Mouse (Mus musculus) lung, postnatal 0 days (tissue): ENCODE data around the gene Vstm2l. TPM values are rescaled to one million over a fixed set of nuclear protein-coding genes. Genes with fewer than 3 reads are reported as not detected.

Experiments used
- ATAC-seq: fragments of 200-750 bp; cut with Nextera tagmentation; 2 replicates; pipeline ENCODE4 v1.8.0; 2017; ENCODE audit warnings: moderate library complexity
- DNase-seq: peaks from one replicate; pipeline ENCODE4 v3.0.0-alpha.2; 2016; ENCODE audit warnings: low spot score
- H3K27ac ChIP-seq: fragments of 300-500 bp; sonication (generic); 2 replicates; pipeline ENCODE4 v1.5.1; 2014; ENCODE audit warnings: antibody characterized with exemption, mild to moderate bottlenecking, low read length, mixed read lengths
- H3K27me3 ChIP-seq: fragments of 300-500 bp; sonication (generic); replicated peaks from 2 replicates; pipeline ENCODE4 v1.6.1; 2014; ENCODE audit warnings: low read length, mixed read lengths; ENCODE audit not compliant: insufficient read depth
- H3K36me3 ChIP-seq: fragments of 300-500 bp; sonication (generic); 2 replicates; pipeline ENCODE4 v1.6.1; 2014; ENCODE audit warnings: low read length, mixed read lengths; ENCODE audit not compliant: insufficient read depth
- H3K4me1 ChIP-seq: fragments of 300-500 bp; sonication (generic); 2 replicates; pipeline ENCODE4 v1.6.1; 2014; ENCODE audit warnings: antibody characterized with exemption, low read depth, low read length, mixed read lengths; ENCODE audit not compliant: insufficient read depth
- H3K4me2 ChIP-seq: fragments of 300-500 bp; sonication (generic); replicated peaks from 2 replicates; pipeline ENCODE4 v1.6.1; 2014; ENCODE audit warnings: low read depth, mild to moderate bottlenecking, low read length, moderate library complexity, mixed read lengths
- H3K4me3 ChIP-seq: fragments of 300-500 bp; sonication (generic); 2 replicates; pipeline ENCODE4 v1.5.1; 2014; ENCODE audit warnings: low read depth, low read length
- H3K9ac ChIP-seq: fragments of 300-500 bp; sonication (generic); replicated peaks from 2 replicates; pipeline ENCODE4 v1.6.1; 2014; ENCODE audit warnings: low read depth, mild to moderate bottlenecking
- H3K9me3 ChIP-seq: fragments of 300-500 bp; sonication (generic); 2 replicates; pipeline ENCODE4 v1.6.1; 2016; ENCODE audit warnings: low read length, mixed read lengths
- CTCF ChIP-seq: IDR thresholded peaks from 2 replicates; pipeline ENCODE4 v1.5.1; 2016; ENCODE audit warnings: antibody characterized with exemption, mild to moderate bottlenecking
- EP300 ChIP-seq: IDR thresholded peaks from 2 replicates; pipeline ENCODE4 v1.6.1; 2016; ENCODE audit warnings: antibody characterized with exemption, mild to moderate bottlenecking, control low read depth
- WGBS: fragments of 180-500 bp; shearing (Covaris S2); extraction: QIAGEN DNeasy Blood & Tissue Kit; methylation state at CpG from one replicate; pipeline ENCODE4 v1.1.7; 2014; 5-methylcytosine and 5-hydroxymethylcytosine counted together
- polyA plus RNA-seq: library from polyadenylated mRNA; unstranded; fragments of >200 nt; fragmentation: Nextera tagmentation; extraction: Ambion mirVana; gene quantifications from 2 replicates; pipeline ENCODE4 v1.2.1, GENCODE M21; 2015

The Vstm2l gene
- polyA plus RNA-seq, 1 experiment from 2014 or later: not detected

DNA sequence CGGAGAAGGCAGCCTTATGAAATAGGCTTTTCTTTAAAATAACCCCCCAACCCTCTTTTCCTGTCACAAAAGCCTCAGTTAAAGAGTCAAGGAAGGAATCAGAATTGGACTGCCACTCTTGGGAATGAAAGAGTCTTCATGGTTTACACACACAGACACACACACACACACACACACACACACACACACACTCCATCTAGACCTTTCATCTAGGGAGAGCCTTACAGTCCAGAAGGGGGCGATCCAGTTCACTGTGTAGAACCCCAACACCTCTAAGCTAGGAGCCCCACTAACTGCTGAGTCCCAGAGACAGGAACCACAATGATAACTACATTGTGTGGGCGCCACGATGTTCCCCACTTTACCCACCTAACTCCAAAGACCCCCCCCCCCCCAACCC is 748 bp upstream of the Vstm2l start:
- WGBS: 3% methylated on average over 4 of the region's 4 CpGs
- peaks cover 33% of the 10 kb centered on the region for H3K27me3 ChIP-seq
- no peak overlapping the region for H3K4me2 ChIP-seq
- no peak for TF ChIP-seq CTCF
- TF ChIP-seq EP300: no peak
- H3K9me3 ChIP-seq: no peaks in the 10 kb centered on the region
- no peaks in the 10 kb centered on the region for H3K36me3 ChIP-seq
- no peak overlapping the region for H3K27ac ChIP-seq
- DNase-seq: no peak
- no peaks in the 10 kb centered on the region for H3K4me1 ChIP-seq
- no peak overlapping the region for H3K9ac ChIP-seq
- ATAC-seq: no peak
- no peak overlapping the region for H3K4me3 ChIP-seq

GRCm38 (mm10) chr2:157914889-157915517 is 550 bp downstream of the Vstm2l start:
- TF ChIP-seq CTCF (no peak), EP300 (no peak)
- no peak for DNase-seq
- Histone ChIP-seq H3K4me2 (no peak overlapping the region), H3K4me1 (no peaks in the 10 kb centered on the region), H3K27ac (no peak overlapping the region), H3K4me3 (no peak overlapping the region), H3K9ac (no peak overlapping the region), H3K9me3 (no peaks in the 10 kb centered on the region), H3K27me3 (peaks cover 33% of the 10 kb centered on the region), H3K36me3 (no peaks in the 10 kb centered on the region)
- 41% methylated on average over 42 of the region's 43 CpGs for WGBS
- no peak for ATAC-seq

DNA sequence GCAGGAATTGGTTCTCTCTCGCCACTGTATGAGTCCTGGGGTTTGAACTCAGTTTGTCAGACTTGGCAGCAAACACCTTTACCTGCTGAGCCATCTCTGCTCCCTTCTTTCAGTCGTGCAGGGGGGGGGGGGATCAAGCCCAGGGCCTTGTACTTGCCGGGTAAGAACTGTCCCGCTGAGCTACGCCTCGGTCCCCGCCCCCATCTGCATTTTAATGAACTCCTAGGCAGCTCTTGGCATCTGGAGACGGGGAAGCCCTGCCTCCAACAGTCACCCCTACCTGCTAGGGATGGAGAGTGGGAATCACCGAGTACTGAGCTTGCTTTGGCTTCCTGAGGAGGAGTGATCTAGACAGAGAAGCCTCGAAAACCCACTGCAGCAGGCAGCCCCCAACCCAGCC is 4.1 kb downstream of the Vstm2l start:
- Histone ChIP-seq H3K4me1 (no peaks in the 10 kb centered on the region), H3K36me3 (no peaks in the 10 kb centered on the region), H3K27ac (no peak overlapping the region), H3K9me3 (no peaks in the 10 kb centered on the region), H3K27me3 (peaks cover 32% of the 10 kb centered on the region), H3K4me2 (no peak overlapping the region), H3K4me3 (no peak overlapping the region), H3K9ac (no peak overlapping the region)
- TF ChIP-seq EP300 (no peak), CTCF (no peak)
- ATAC-seq: no peak
- no peak for DNase-seq
- whole genome bisulfite sequencing: 6% methylated on average over 10 of the region's 10 CpGs

GRCm38 (mm10) chr2:157921551-157921950 is 7.1 kb downstream of the Vstm2l start:
- no peak overlapping the region for H3K4me3 ChIP-seq

GRCm38 (mm10) chr2:157923406-157923805 is 9.0 kb downstream of the Vstm2l start:
- Histone ChIP-seq H3K27ac (no peak overlapping the region), H3K9ac (no peak overlapping the region), H3K27me3 (no peaks in the 10 kb centered on the region), H3K36me3 (no peaks in the 10 kb centered on the region), H3K4me2 (no peak overlapping the region), H3K4me3 (no peak overlapping the region), H3K4me1 (no peaks in the 10 kb centered on the region), H3K9me3 (no peaks in the 10 kb centered on the region)
- 5% methylated on average over 7 of the region's 7 CpGs for WGBS
- DNase-seq (no peak), ATAC-seq (no peak)
- TF ChIP-seq EP300: no peak
- no peak for TF ChIP-seq CTCF

More at GRCm38 (mm10) chr2:157921551-157921950, 7.1 kb downstream of the Vstm2l start:
- DNase-seq: no peak
- Histone ChIP-seq H3K27me3 (0 out of 2 replicates have a peak, but pooled peaks cover 4% of the 10 kb centered on the region), H3K27ac (no peak overlapping the region), H3K9ac (no peak overlapping the region), H3K4me1 (no peaks in the 10 kb centered on the region), H3K4me2 (no peak overlapping the region), H3K9me3 (no peaks in the 10 kb centered on the region), H3K36me3 (no peaks in the 10 kb centered on the region)
- TF ChIP-seq CTCF (no peak), EP300 (no peak)
- 55% methylated on average over 7 of the region's 7 CpGs for WGBS
- ATAC-seq: no peak

- no peak for ATAC-seq
- Histone ChIP-seq H3K4me2 (no peak overlapping the region), H3K36me3 (no peaks in the 10 kb centered on the region), H3K9me3 (no peaks in the 10 kb centered on the region), H3K4me1 (no peaks in the 10 kb centered on the region), H3K27me3 (no peaks in the 10 kb centered on the region), H3K9ac (no peak overlapping the region), H3K27ac (no peak overlapping the region), H3K4me3 (no peak overlapping the region)
- WGBS: 50% methylated on average over 5 of the region's 5 CpGs
- no peak for DNase-seq
- no peak for TF ChIP-seq CTCF
- no peak for TF ChIP-seq EP300
These were observed 10.1 kb downstream of the Vstm2l start for GRCm38 (mm10) chr2:157924504-157924903.

- TF ChIP-seq CTCF: no peak
- no peak for TF ChIP-seq EP300
- ATAC-seq (no peak), DNase-seq (no peak)
- Histone ChIP-seq H3K9me3 (no peaks in the 10 kb centered on the region), H3K9ac (no peak overlapping the region), H3K27ac (no peak overlapping the region), H3K4me3 (no peak overlapping the region), H3K36me3 (no peaks in the 10 kb centered on the region), H3K4me1 (no peaks in the 10 kb centered on the region), H3K4me2 (no peak overlapping the region), H3K27me3 (no peaks in the 10 kb centered on the region)
- 55% methylated on average over 7 of the region's 7 CpGs for WGBS
These were observed 12.0 kb downstream of the Vstm2l start for GRCm38 (mm10) chr2:157926502-157926901.
